Mouse (Mus musculus): ENCODE data around the gene Tlk1. TPM values are rescaled to one million over a fixed set of nuclear protein-coding genes. Genes with fewer than 3 reads are reported as not detected.

Tlk1 gene
- 37.0 and 37.5 TPM in 2 replicates for polyA plus RNA-seq (2012; rRNA removed)

DNA sequence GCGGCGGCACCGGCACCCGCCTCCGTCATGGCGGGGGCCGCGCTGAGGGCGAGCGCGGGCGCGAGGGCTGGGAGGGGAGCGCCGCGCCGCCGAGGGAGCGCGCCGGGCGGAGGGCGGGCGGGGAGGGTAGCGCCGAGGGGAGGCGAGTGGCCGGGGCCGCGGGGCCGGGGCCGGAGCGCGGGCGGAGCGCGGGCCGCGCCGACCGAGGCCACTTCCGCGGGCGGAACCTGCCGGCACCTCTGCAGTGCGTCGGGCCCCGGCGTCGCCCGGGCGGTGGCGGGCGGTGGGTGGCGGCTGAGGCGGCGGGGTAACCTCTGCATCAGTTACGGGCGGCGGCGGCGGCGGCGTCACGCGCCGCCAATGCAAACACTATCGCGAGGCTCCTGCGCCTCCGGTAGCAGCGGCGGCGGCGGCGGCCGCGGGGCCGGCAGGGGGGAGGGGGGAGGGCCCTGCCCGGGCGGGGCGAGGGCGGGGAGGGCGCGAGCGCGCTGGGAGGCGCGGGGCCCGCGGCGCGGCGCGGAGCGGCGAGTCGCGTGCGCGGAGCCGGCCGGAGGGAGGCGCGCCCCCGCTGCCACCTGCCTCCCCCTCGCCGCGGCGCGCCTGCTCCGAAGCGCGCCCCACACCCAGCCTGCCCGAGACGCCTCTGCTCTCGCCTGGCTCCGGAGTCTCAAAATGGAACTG lies at the start of gene Tlk1:
TSS of gene Tlk1 (minus strand) at position 358 of the 681 bp plus-strand sequence.

Other genes starting within 250 kb of the Tlk1 start
- 72.6 and 87.4 TPM in 2 replicates for gene Gorasp2, start 164.2 kb downstream of the Tlk1 start, polyA plus RNA-seq (2012; rRNA removed)
- gene Gm26558, start 163.6 kb downstream of the Tlk1 start, polyA plus RNA-seq (2012; rRNA removed) = 0.45 and 1.0 TPM in 2 replicates
- 10.4 and 11.7 TPM in 2 replicates for gene Dcaf17, start 229.6 kb upstream of the Tlk1 start, polyA plus RNA-seq (2012; rRNA removed)
- gene Mettl8, start 229.9 kb upstream of the Tlk1 start, polyA plus RNA-seq (2012; rRNA removed) = 13.6 and 14.7 TPM in 2 replicates

All from central nervous system, embryonic 14 days (tissue).